Mouse (Mus musculus) stomach, embryonic 14.5 days (tissue): Measurements from ENCODE around the gene Hoxb6. TPM values are rescaled to one million over a fixed set of nuclear protein-coding genes. Genes with fewer than 3 reads are reported as not detected.

Experiments
- ATAC-seq: fragments of 200-750 bp; cut with Nextera tagmentation; 2 replicates; pipeline ENCODE4 v1.8.0; 2017; ENCODE audit warnings: low read depth, moderate TSS enrichment; ENCODE audit not compliant: insufficient number of reproducible peaks, insufficient read depth, low FRiP score
- H3K27ac ChIP-seq: fragments of 300-500 bp; sonication (generic); 2 replicates; pipeline ENCODE4 v1.5.1; 2014; ENCODE audit warnings: mild to moderate bottlenecking, low read length, moderate library complexity, mixed read lengths
- H3K27me3 ChIP-seq: fragments of 300-500 bp; sonication (generic); 2 replicates; pipeline ENCODE4 v1.6.1; 2014; ENCODE audit warnings: low read length, control low read depth, mixed read lengths; ENCODE audit not compliant: control insufficient read depth, insufficient read depth
- H3K36me3 ChIP-seq: fragments of 300-500 bp; sonication (generic); 2 replicates; pipeline ENCODE4 v1.6.1; 2014; ENCODE audit warnings: mild to moderate bottlenecking, control low read depth, low read length, moderate library complexity, mixed read lengths; ENCODE audit not compliant: control insufficient read depth, insufficient read depth
- H3K4me1 ChIP-seq: fragments of 300-500 bp; sonication (generic); 2 replicates; pipeline ENCODE4 v1.6.1; 2014; ENCODE audit warnings: low read length, control low read depth, mixed read lengths; ENCODE audit not compliant: control insufficient read depth, insufficient read depth
- H3K4me2 ChIP-seq: fragments of 300-500 bp; sonication (generic); replicated peaks from 2 replicates; pipeline ENCODE4 v1.6.1; 2014; ENCODE audit warnings: low read depth, low read length, control low read depth
- H3K4me3 ChIP-seq: fragments of 300-500 bp; sonication (generic); 2 replicates; pipeline ENCODE4 v1.5.1; 2014; ENCODE audit warnings: low read depth, low read length, control low read depth
- H3K9ac ChIP-seq: fragments of 300-500 bp; sonication (generic); replicated peaks from 2 replicates; pipeline ENCODE4 v1.6.1; 2014; ENCODE audit warnings: low read depth, mild to moderate bottlenecking, control low read depth, low read length, moderate library complexity, mixed read lengths
- H3K9me3 ChIP-seq: fragments of 300-500 bp; sonication (generic); 2 replicates; pipeline ENCODE4 v1.6.1; 2016; ENCODE audit warnings: low read depth, low read length, control low read depth; ENCODE audit not compliant: control insufficient read depth
- WGBS: fragments of 180-500 bp; shearing (Covaris S2); extraction: QIAGEN DNeasy Blood & Tissue Kit; methylation state at CpG from one replicate; pipeline ENCODE4 v1.1.7; 2014; 5-methylcytosine and 5-hydroxymethylcytosine counted together
- polyA plus RNA-seq: library from polyadenylated mRNA; unstranded; fragments of >200 nt; fragmentation: Nextera tagmentation; extraction: Ambion mirVana; gene quantifications from 2 replicates; pipeline ENCODE4 v1.2.1, GENCODE M21; 2014

Hoxb6 gene
- polyA plus RNA-seq: 12.4 TPM in 2 replicates

GRCm38 (mm10) chr11:96291681-96292564 is at the start of gene Hoxb6:
Hoxb6 (plus strand) TSS chr11:96292476.
- no peaks in the 10 kb centered on the region for H3K9me3 ChIP-seq
- H3K4me2 ChIP-seq: peak within 1 kb of the TSS; percentile 52
- H3K36me3 ChIP-seq: no peaks in the 10 kb centered on the region
- H3K27ac ChIP-seq: peak within 1 kb of the TSS; percentile 82
- H3K27me3 ChIP-seq: peaks cover 40% of the 10 kb centered on the region; the same call in 1 of the 2 replicates
- WGBS: 10% methylated on average over 22 of the region's 22 CpGs
- H3K4me3 ChIP-seq: peak within 1 kb of the TSS; percentile 38
- peak within 1 kb of the TSS; percentile 37 for H3K9ac ChIP-seq
- no peak for ATAC-seq
- peaks cover 8% of the 10 kb centered on the region; the same call in 1 of the 2 replicates for H3K4me1 ChIP-seq

- ATAC-seq: no peak
- Histone ChIP-seq H3K4me2 (no peak overlapping the region), H3K4me1 (0 out of 2 replicates have a peak, but pooled peaks cover 6% of the 10 kb centered on the region), H3K36me3 (no peaks in the 10 kb centered on the region), H3K27me3 (peaks cover 61% of the 10 kb centered on the region), H3K9ac (no peak overlapping the region), H3K4me3 (no peak overlapping the region), H3K27ac (no peak overlapping the region), H3K9me3 (no peaks in the 10 kb centered on the region)
- 4% methylated on average over 14 of the region's 14 CpGs for WGBS
These were observed 41.4 kb upstream of the Hoxb6 start for GRCm38 (mm10) chr11:96250901-96251300.

DNA sequence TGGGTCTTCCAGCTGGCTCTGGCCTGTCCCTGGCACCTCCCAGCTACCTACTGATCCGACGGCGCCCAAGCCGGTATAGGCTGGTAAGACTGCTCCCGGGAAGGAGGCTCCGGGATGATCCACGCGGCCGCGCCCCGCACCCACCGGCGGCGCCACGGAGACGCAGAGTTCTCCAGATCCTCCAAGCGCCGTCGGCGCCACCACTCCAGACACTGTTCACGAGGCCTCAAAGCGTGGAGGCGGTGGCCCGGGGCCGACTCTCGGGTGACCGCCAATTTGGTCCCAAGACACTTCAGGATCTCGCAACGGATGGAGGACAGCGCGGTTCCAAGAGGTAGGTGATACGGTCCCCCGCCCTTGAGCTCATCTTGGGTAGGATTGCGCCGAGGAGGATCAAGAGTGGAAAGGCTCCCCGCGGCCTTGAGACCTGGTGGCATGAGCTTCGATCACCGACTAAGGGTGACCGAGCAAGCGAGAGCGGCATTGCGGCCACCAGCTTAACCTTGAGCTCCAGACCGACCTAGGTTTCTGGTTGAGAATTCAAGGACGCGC is 40.7 kb upstream of the Hoxb6 start:
- Histone ChIP-seq H3K27me3 (peaks cover 67% of the 10 kb centered on the region), H3K4me2 (no peak overlapping the region), H3K27ac (no peak overlapping the region), H3K4me1 (0 out of 2 replicates have a peak, but pooled peaks cover 6% of the 10 kb centered on the region), H3K9me3 (no peaks in the 10 kb centered on the region), H3K4me3 (no peak overlapping the region), H3K36me3 (no peaks in the 10 kb centered on the region), H3K9ac (no peak overlapping the region)
- 1% methylated on average over 46 of the region's 46 CpGs for WGBS
- ATAC-seq: no peak

GRCm38 (mm10) chr11:96252541-96253120 is 39.6 kb upstream of the Hoxb6 start:
- Histone ChIP-seq H3K27ac (no peak overlapping the region), H3K9me3 (no peaks in the 10 kb centered on the region), H3K27me3 (peaks cover 74% of the 10 kb centered on the region), H3K36me3 (no peaks in the 10 kb centered on the region), H3K4me2 (no peak overlapping the region), H3K4me3 (no peak overlapping the region), H3K9ac (no peak overlapping the region), H3K4me1 (0 out of 2 replicates have a peak, but pooled peaks cover 6% of the 10 kb centered on the region)
- 2% methylated on average over 12 of the region's 12 CpGs for WGBS
- no peak for ATAC-seq

DNA sequence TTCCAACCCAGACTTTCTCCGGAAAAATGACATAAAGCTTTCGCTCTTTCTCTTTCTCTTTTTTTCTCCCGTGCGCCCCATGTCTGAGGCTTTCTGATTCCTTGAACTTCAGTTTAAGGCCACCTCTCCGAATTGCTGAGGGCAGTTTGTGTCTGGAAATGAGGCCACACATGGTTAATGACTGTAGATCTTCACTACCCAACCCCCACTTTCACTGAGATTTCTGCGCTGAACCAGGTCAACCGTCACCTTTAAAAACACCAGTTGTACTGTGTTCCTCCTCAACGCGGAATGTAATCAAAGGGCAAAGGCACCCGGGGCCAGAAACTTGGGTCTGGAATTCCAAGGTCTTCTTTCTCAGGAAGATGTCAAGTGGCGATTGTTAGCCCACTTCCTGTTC is 38.1 kb upstream of the Hoxb6 start:
- Histone ChIP-seq H3K9ac (no peak overlapping the region), H3K4me3 (no peak overlapping the region), H3K4me2 (no peak overlapping the region), H3K36me3 (no peaks in the 10 kb centered on the region), H3K4me1 (0 out of 2 replicates have a peak, but pooled peaks cover 6% of the 10 kb centered on the region), H3K27ac (no peak overlapping the region), H3K27me3 (peaks cover 90% of the 10 kb centered on the region), H3K9me3 (no peaks in the 10 kb centered on the region)
- 2% methylated on average over 11 of the region's 11 CpGs for WGBS
- no peak for ATAC-seq

DNA sequence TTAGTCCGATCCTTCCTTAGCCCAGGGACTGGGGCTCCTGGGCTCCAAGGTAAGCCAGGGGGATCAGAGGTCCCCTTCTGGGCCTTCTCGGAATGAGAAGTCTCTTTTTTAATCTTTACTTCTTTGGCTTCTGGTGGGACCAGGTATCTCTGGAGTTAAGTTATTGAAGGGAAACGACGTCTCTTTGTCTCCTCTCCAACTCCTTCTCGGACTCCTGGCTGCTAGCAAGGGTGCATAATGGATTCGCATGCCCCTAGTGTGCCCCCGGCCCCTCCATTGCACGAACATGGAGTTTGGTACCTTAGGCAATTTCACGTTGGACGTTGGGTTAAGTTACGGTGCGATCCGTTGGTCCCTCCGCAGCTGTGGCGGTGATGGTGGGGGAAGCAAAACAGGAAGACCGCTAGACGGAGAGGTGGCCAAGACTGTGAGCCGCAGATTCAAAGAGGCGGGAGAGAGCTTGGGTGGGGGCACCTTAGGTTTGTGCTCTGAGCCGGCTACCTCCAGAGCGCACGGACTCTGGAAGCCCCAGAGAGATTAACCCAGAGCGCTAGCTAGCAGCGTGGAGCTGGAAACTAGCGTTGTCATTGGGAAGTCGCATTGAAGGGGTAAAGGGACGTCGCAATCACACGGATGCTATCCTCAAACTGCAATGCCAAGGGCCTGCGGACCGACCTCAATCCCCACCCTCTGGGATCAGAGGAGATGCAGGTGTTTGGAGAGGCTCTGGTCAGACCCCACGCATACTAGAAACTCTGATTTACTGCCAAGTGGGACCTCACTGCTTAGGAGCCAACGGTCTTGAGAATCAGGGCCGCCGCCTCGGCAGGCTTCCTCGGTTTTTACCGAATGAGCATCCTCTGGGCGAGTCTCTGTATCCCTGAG is 36.9 kb upstream of the Hoxb6 start:
- H3K9me3 ChIP-seq: no peaks in the 10 kb centered on the region
- no peak overlapping the region for H3K4me3 ChIP-seq
- ATAC-seq: no peak
- no peaks in the 10 kb centered on the region for H3K36me3 ChIP-seq
- H3K4me2 ChIP-seq: no peak overlapping the region
- 0 out of 2 replicates have a peak, but pooled peaks cover 6% of the 10 kb centered on the region for H3K4me1 ChIP-seq
- 2% methylated on average over 39 of the region's 39 CpGs for WGBS
- H3K27me3 ChIP-seq: peaks cover 83% of the 10 kb centered on the region
- H3K27ac ChIP-seq: no peak overlapping the region
- no peak overlapping the region for H3K9ac ChIP-seq

DNA sequence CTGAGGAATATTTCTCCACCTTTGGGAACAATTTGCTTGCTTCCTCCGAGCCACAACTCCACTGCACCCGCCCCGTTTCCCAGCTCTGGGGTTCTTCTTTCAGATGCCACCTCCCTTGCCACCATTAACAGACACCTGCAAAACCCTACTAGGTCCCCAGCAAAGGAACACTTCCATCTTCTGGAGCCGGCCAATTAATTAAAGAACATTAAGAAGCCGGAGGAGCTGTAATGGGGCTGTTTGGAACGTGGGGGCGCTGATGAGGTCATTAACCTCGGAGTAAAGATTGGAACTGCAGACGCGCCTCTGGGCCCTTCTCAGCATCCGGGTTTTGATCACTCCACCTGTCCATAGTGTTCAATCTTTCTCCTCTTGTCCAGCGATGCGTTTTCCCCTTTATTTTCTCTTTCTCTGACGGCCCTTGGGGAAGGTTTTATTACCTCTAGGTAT is 36.3 kb upstream of the Hoxb6 start:
- no peak overlapping the region for H3K4me2 ChIP-seq
- H3K9me3 ChIP-seq: no peaks in the 10 kb centered on the region
- no peak overlapping the region for H3K9ac ChIP-seq
- no peaks in the 10 kb centered on the region for H3K36me3 ChIP-seq
- H3K27me3 ChIP-seq: peaks cover 83% of the 10 kb centered on the region
- H3K4me3 ChIP-seq: no peak overlapping the region
- under 1% methylated on average over 14 of the region's 14 CpGs for WGBS
- no peak overlapping the region for H3K27ac ChIP-seq
- ATAC-seq: no peak
- 0 out of 2 replicates have a peak, but pooled peaks cover 3% of the 10 kb centered on the region for H3K4me1 ChIP-seq

GRCm38 (mm10) chr11:96257141-96257540 is 35.1 kb upstream of the Hoxb6 start:
- H3K27ac ChIP-seq: no peak overlapping the region
- H3K4me1 ChIP-seq: no peaks in the 10 kb centered on the region
- ATAC-seq: no peak
- no peaks in the 10 kb centered on the region for H3K36me3 ChIP-seq
- no peak overlapping the region for H3K4me3 ChIP-seq
- peaks cover 83% of the 10 kb centered on the region for H3K27me3 ChIP-seq
- H3K9me3 ChIP-seq: no peaks in the 10 kb centered on the region
- H3K9ac ChIP-seq: no peak overlapping the region
- 25% methylated on average over 2 of the region's 2 CpGs for WGBS
- H3K4me2 ChIP-seq: no peak overlapping the region
